Mouse (Mus musculus) lung, postnatal 0 days (tissue): Measurements from ENCODE around the gene Ak7.

Experiments
- CTCF ChIP-seq: IDR thresholded peaks from 2 replicates; pipeline ENCODE4 v1.5.1; 2016; ENCODE audit warnings: antibody characterized with exemption, mild to moderate bottlenecking
- EP300 ChIP-seq: IDR thresholded peaks from 2 replicates; pipeline ENCODE4 v1.6.1; 2016; ENCODE audit warnings: antibody characterized with exemption, mild to moderate bottlenecking, control low read depth

- no peak for TF ChIP-seq CTCF
- no peak for TF ChIP-seq EP300
These were observed 18.8 kb downstream of the Ak7 start for GRCm38 (mm10) chr12:105724616-105725015.
